Mouse (Mus musculus): ENCODE measurements around the gene Chchd10.

GRCm38 (mm10) chr10:75921026-75921725 lies 11.8 kb upstream of the Chchd10 start, which contains the start of gene Smarcb1:
- no peak for TF ChIP-seq CTCF (IDR thresholded peaks at IDR 0.05; ENCODE audit: low read depth)
- TF ChIP-seq EP300 (IDR thresholded peaks at IDR 0.05; ENCODE audit: low read depth): no peak
